Mouse (Mus musculus): ENCODE results near the gene Trim26. TPM values are rescaled to one million over a fixed set of nuclear protein-coding genes. Genes with fewer than 3 reads are reported as not detected.
A peak's percentile ranks its signal among the peaks of the same experiment; 100 is the strongest.
"Not testable (repeated sequence)": the region's sequence is repeated elsewhere in the genome, so short reads cannot be mapped to it uniquely, and the experiment has no call there.

Gene Trim26
- total RNA-seq, 1 experiment from 2014 or later = 77.1 TPM

DNA sequence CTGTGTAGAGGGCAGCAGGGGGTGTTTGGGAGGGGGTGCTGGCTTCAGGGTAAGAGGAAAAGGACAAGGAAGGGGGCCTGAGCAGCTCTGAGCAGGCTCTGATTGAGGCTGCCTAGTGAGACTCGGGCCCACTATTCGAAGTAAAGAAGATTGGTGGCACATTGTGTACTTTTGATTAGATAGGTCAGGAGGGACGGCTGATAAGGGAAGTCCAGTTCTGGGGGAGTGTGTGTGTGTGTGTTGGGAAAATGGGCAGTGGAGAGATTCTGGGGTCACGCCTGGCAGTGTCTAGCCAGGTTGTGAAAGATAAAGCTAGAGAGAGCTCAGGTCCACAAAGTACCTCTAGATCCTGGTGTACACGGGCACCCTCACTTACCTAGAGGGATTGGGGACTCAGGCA is 14.7 kb downstream of the Trim26 start:
- no peak for DNase-seq

DNA sequence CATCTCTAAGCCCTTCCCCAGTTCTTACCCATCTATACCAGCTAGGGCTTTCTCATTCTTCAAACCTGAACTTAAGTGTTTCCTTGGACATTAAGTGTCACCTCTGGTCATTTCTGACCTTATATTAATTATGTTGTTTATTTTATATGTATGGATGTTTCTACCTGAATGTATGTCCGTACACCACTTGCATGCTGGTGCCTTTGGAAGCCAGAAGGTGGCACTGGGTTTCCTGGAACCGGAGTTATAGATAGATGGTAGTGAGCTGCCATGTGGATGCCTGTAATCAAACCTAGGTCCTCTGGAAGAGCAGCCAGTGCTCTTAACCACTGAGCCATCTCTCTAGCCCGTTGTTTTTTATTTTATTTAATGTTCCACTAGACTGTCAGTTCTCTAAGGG is 18.6 kb downstream of the Trim26 start:
- no peak for DNase-seq

DNA sequence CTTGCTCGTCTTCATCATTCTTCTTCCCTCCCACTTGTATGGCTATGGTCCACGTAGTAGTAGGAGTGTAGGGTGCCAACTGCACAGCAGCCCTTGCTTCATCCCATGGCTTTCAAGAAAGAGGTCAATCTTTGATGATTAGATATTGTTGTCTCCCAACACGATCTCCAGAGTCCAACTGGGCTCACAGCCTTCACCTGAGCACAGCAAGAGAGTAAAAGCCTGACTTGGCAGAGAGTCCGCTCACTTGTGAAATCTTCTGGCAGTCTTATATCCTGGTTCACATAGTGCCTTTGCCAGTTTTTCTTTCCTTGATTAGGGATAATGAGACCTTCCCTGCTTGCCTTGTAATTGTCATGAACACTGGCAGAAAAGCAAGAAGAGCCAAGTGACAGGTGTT is 19.3 kb downstream of the Trim26 start:
- DNase-seq = no peak

DNA sequence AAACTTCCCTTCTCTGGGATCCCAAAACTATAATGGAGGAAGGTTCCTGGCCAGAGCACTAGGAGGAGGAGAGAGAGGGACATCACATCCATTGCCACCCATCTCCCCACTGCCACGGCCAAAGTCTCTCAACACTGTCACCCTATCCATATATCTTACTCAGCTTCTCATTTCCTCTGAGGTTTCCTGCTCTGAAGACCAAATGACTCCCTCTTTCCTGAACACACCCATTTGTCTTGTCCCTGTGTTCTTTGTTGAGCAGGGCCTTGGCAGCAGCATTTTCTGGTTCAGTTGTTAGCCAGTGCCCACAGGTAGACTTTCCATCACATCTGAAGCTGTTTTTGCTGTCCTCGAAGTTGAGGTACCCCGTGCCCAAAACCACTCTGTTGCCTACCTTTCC is 21.2 kb downstream of the Trim26 start:
- DNase-seq = no peak

DNA sequence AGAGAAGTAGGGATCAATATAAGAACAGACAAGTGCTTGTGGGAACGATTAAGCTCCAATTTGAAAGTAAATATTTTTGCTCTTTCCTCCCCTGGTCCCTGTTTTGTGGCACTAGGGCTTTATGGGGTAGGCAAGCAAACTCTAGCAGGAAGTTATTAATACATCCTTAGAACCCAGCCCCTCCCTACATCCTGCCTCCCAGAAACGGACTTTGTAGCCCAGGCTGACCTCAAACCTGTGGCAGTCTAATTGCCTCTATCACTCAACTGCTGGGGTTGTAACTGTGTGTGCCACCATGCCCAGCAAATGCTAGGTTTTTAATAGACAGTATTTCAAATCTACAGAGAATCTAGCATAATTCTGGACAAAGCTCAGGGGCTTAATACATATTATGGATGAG is 24.7 kb downstream of the Trim26 start:
- DNase-seq = no peak

DNA sequence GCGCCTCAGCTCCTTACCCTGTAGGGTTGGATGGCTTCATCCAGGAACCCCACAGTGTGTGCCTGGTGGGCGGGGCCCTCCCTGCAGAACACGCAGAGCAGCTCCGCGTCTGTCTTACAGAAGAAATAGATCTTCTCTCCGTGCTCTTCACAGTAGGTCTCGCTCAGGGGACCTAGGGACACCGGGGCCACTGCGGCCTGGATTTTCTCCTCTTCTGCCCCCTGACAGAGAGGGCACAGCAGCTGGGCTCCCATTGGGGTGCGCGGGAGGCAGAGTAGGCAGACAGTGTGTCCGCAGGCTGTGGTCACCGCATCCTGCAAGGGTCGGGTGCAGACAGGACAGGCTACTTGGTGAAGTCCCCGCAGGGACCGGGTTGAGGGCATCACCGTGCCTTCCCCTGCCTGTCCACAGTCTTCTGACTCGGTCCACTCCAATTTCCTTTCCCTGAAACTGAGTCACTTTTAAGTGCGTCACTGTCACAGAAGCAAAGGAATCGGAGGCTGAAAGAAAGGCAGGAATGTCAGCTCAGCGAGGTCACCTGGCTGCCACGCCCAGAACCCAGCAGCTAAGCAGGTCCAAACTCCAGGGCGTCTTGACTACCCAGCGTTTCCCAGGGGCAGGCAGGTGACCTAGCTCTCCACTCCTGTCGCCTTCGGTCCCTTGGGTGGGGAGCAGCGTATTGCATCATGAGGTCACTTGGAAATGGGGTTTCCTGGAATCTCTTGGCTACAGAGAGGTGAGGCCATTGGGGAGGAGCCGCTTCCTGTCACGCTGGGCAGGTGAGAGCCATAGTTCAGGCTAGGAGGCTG is 30.0 kb downstream of the Trim26 start, which contains the start of gene Trim15:
Trim15 (minus strand) TSS at position 492 of the 809 bp plus-strand sequence.
- DNase-seq = no peak

DNA sequence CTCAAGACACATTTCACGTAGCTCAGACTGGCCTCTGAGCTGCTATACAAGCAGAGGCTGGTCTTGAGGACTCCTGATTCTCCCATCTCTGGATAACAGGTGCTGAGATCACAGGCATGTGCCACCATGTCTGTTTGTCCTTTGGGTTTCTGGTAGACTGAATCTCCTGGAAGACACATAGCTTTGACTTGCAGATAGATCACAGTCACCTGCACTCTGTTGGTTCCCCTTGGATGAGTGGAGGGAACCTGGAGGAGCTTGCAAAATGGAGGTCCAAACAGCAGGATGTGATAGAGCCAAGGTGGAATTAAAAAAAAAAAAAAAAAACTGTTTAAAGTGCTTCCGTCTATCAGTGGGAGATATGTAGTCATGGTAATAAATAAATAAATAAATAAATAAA is 31.9 kb downstream of the Trim26 start:
- DNase-seq = no peak

DNA sequence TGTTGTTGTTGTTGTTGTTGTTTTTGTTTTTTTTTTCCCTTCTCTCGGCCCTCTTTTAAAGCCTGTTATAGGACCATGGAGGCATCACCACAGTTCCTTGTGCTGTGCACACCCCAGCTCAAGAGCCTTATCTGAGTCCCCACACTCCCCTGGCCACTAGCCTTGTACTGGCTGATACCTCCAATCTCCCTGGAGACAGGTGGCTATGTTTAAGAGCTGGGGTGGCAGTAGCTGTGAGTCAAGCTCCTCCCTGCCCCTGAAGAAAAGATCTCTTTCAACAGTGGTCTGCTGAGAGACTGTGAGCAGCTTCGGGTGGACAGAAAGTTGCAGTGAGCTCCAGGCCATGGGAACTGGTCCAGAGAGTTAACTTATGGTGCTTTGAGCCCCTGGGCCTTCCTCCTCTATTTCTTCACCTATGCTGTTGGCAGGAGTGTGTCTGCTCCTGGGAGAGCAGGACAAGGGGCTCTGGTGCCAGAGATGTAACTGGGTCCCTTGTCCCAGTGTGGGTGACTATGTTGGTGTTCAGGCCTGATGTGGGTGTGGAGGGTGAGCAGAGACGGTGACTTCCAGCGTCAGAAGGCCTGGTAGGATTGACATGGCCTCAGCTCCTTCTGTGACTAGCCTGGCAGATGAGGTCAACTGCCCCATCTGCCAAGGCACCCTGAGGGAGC is 32.5 kb downstream of the Trim26 start, which contains the start of gene Trim10:
Trim10 (plus strand) TSS at position 291 of the 671 bp plus-strand sequence.
- no peak for DNase-seq

DNA sequence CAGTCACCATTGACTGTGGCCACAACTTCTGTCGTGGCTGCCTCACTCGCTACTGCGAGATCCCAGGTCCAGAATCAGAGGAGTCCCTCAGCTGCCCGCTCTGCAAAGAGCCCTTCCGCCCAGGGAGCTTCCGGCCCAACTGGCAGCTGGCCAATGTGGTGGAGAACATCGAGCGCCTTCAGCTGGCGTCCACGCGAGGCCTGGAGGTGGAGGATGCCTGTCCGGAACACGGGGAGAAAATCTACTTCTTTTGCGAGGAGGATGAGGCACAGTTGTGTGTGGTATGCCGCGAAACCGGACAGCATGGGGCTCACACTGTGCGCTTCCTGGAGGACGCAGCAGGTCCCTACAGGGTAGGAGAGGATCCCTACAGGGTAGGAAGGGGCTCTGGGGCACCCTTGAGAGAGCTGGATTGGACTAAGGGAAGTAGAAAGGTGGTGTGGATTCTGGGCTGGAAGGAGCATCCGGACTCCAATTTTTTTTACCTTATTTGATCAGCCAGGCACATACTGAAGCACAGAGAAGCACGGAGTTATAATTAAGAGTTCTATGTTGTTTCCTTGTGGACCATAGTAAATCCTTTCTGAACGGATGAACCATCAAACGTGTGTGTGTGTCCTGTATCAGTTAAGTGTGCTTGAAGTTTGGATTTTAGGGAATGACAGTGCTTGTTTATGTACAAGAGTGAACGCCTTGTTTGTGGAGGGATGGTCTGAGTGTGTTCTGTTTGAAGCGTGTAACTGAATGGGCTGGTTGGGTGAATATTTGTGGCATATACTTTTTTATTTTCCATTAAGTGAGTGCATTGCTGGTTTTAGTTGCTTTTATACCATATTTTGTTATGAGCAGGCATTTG is 33.2 kb downstream of the Trim26 start:
- peak; percentile 26 for DNase-seq

DNA sequence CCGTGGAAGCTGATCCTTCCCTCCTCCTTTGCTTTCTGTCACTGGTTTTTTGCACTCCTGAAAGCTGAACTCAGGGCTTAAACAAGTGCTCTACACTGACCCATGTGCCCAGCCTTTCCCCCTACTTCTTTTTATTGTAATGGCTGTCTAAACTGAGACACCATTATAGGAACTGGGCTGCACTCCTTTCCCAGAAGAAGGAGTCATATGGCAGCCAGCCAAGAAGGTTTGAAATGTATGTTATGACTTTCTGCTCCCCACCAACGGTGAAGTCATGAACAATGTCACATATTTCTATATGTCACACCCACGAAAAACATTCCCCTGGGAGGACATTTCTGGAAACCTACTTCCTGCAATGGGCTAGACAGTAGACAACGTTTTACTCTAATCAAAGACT is 37.7 kb downstream of the Trim26 start:
- DNase-seq = no peak

DNA sequence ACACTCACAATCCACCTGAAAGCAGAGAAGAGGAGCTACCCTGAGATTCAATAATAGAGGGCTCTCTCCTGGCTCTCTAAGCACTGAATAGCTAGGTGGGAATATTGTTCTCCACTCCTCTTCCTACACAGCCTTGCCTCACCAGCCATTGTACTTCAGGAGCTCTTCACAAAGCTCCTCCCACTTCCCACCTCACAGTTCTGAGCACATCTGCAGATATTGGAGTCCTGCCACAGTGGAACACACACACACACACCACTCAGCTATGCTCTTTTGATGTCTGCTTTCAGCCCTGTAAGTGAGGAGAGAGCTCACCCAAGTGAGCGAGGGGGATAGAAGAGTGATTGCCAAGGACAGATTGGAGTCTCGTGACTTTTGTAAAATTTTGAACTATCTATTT is 46.4 kb downstream of the Trim26 start:
- no peak for DNase-seq

DNA sequence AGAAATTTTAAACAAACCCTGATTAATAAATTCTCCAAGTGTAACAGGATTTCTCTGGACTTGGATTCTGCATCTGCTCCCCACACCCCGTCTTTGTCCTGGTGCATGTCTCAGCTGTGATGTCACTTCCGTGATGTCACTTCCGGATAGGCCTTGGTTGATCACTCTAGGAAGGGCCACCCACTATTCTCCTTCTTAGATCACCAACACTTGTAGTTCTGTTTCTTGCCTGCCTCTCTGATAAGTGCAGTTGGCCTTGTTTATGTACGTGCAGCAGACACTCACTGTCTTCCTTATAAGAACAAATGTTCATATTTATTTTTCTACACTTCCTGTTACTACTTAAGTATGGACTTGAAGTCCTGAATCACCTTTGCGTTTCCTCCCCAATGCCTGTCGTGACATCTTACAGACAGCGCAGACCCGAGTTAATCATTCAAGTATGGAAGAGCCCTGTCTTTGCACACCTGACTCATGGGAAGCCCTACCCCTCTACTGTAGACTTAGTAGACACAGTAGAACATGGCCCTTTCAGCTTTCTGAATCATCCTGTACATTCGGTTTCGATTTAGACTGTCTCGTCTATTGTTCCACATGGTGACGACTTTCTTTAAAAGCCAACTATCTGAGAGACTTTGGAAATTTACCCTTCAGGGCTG is 48.3 kb downstream of the Trim26 start:
- no peak for DNase-seq

DNA sequence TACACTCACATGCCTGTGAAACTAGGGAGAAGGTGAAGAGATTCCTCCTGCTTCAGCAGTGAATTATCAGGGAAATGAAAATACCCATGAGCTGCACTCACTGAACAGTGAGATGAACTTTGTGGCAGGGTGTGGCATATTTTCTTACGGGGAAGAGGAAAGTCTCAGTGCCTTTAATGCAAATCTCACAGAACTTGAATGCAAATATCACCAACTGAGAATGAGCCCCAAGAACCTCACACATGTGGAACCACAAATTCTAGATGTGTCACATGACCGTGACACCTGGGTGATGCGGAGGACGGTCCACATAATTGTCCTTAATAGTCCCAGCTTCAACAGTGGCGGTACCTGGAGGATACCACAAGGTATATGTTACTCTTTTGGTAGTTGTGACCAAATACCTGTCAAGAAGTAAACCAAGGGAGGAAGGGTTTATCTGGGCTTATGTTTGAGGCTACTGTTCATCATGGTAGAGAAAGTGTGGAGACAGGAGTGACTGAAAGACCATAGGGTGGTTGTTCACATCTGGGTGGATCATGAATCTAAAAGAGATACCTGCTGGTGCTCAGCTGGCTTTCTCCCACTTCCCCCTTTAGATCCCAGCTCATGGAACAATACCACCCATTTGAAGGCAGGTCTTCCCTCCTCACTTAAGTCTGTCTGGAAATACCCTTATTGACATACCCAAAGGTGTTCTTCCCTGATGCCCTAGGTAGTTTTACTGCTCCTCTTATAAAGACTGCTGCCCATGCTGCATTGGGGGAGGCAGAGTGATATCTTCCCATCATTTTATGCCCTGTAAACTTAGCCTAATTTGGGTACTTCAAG is 53.4 kb downstream of the Trim26 start, which contains the start of gene Trim40:
Trim40 (minus strand) TSS at position 51 of the 831 bp plus-strand sequence.
- no peak for DNase-seq

DNA sequence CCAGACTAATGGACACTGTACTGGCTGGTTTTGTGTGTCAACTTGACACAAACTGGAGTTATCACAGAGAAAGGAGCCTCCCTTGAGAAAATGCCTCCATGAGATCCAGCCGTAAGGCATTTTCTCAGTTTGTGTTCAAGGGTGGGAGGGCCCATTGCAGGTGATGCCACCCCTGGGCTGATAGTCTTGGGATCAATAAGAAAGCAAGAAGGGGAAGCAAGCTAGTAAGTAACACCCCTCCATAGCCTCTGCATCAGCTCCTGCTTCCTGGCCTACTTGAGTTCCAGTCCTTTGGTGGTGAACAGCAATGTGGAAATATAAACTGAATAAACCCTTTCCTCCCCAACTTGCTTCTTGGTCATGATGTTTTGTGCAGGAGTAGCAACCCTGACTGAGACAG is 54.6 kb downstream of the Trim26 start:
- not testable (repeated sequence) for DNase-seq

DNA sequence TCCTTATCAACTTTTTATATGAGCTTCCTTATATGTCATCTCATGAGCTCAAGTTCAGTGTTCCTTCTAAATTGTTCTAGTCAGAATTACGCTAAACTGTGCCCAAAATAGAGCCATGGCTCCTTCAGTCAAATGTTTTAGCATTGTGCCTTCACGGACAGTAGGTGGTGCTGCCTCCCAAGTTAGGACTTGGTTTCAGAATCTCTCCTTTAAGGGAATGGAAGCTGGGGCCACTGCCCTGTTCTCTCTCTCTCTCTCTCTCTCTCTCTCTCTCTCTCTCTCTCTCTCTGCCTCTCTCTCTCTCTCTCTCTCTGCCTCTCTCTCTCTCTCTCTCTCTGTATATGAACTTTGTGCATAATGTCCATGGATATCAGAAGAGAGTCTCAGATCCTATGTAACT is 55.4 kb downstream of the Trim26 start:
- DNase-seq = peak; percentile 31

DNA sequence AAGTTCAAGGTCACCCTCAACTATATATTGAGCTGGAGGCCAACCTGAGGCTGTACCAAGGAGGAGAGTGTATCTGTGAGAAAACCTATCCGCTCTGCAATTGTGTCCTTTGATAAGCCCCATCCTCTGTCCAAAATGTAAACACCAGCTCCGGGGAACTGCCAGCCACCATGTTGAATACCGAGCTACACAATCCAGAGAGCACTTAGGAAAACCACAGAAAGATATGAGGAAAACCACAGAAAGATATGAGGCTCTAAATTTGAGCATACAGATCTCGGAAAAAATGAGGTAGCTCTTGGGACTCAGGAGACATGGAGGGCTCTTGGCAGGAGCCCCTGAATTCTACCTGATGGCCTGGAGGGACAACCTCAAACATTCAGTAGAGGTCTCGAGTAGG is 56.5 kb downstream of the Trim26 start:
- no peak for DNase-seq

DNA sequence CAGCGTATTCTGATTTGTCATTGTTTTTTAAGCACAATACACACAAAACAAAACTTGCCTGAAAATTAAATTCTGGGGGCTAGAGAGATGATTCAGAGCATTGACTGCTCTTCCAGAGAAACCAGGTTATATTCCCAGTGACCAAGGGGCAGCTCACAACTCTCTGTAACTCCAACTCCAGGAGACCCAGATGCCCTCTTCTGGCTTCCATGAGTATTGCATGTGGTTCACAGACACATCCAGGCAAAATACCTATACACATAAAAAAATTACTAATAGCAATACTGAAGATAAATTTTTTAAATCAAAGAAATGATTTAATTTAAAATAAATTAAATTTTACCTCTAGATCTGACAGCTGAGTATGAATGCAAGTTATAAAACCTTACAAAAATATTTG is 59.6 kb downstream of the Trim26 start:
- peak; percentile 13 for DNase-seq

DNA sequence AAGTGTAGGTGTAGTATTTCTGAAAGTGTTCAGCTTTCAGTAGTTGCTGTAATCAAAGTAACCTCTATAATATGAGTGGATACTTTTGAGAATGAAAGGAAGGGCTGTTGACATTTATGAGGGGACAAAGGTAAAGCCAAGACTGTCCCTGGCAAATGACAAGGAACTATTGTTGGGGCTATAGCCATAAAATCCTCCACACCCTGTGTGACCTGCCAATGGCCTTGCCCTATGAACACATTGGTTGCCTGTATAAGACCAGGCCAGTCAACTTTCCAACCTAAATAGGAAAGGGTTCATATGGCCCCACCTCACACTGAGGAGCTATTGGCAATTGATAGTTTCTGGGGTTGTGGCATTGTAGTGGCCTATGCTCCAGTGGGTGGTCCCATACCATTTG is 60.1 kb downstream of the Trim26 start:
- no peak for DNase-seq

DNA sequence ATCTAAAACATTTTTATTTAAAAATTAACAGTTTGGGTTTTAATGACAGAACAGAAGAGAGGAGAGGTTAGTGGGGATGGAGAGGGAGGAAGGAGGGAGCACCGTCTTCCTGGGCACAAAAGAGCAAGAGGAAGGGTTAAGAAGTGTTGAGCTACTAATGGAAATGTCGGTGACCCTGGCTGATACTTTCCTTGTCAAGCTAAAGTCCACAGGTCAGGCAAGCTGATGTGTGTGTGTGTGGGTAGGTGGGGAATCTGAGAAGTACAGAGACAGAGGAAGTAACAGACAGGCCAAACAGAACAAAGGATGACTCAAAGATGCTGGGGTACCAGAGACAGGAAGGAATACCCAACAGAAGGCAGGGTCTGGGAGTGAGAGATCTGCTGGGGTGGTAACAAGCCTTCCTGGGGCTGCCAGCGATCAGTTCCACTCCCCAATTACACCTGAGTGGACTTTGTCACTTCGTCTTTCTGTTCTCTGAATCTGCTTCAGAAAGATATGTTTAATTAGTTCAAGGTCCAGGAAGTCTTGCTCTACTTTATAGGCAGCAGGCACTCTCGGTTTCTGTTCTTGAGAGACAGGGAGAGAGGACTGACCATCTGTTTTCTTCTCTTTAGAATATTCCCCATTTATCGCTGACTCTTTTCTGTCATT is 60.7 kb downstream of the Trim26 start, which contains the start of gene Trim31:
Trim31 (plus strand) TSS at position 567 of the 654 bp plus-strand sequence.
- no peak for DNase-seq

DNA sequence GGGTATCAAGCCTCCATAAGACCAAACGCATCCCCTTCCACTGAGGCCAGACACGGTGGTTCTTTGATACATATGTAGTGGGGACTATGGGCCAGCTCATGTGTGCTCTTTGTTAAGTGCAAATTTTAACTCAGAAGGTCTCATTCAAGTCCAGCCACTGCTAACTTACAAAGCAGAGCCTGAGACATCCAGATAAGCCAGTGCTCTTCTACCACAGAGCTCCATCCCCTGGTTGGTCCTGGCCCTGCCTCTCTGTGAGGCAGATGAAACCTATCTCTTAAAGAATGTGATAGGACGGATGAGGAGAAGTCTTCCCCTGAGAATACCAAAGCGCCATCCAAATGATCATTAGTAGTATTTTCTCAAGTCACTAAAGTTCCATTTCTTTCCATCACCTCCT is 62.4 kb downstream of the Trim26 start:
- DNase-seq = no peak

DNA sequence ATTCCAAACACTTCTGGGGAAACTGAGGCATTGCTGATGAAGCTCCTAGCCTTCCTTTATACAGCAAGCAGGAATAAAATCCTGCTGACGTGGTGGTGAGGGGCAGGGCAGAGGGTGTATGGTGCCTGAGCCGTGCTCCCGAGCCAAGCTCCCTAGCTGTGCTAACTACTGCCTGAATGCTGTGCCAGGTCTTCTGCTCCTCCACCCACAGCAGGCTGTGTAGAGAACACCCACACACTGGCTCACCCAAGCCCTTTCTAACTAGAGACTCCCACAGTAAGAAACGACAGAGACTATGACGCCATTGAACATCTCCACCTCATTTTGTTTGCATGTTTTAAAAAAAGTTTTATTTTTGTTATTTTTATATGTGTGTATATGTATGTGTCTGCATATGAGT is 63.1 kb downstream of the Trim26 start:
- DNase-seq = no peak

Measured in adrenal gland, postnatal 25 days (tissue).